In the genomic region with DNA sequence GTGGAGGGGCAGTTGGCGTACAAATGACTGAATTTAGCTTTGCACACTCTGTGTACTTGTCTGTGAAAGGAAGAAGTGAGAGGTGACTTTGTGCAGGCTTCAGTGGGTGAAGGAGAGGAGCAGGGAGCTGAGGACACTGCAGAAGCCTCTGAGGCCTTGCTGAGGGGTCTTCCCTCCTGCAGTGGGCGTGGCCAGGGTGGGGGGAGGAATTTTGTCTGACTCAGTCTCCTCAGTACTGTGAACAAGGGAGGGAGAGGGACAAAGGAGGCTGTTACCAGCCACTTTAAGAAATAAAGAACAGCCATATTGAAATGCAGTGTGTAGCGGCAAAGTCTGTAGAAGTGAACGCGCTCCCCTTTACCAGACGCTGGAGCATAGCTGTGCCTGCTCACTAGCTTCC, we compare ENCODE assay signal across 21 mouse cellular contexts.
DNase-seq lines count a peak whose midpoint lies in the region; ATAC-seq and TF ChIP-seq lines count a peak whose summit lies in the region.
"Had no signal": no experiment of that assay in that cellular context is flagged by ENCODE, and none has a peak within 500 bp of the region (broad histone marks: within the 10 kb centered on the region; RNA-seq: fewer than 3 reads in every experiment).

No protein-coding gene starts in this region.

- WGBS in kidney, embryonic 15.5 days = 95% methylated on average over 6 of the region's 6 CpGs
- 95% methylated on average over 6 of the region's 6 CpGs for WGBS in stomach, embryonic 15.5 days
- WGBS in stomach, postnatal 0 days = 94% methylated on average over 6 of the region's 6 CpGs

- H3K4me1 ChIP-seq in kidney, embryonic 15.5 days = no peaks in the 10 kb centered on the region
- no peaks in the 10 kb centered on the region for H3K4me1 ChIP-seq in stomach, embryonic 15.5 days
- no peaks in the 10 kb centered on the region for H3K4me1 ChIP-seq in stomach, postnatal 0 days (replicated peaks; ENCODE audit: control insufficient read depth, insufficient read depth)
- H3K4me1 ChIP-seq: forebrain, embryonic 13.5 days; heart, embryonic 13.5 days; hindbrain, embryonic 12.5 days had no signal

- no peak for TF ChIP-seq CTCF in stomach, postnatal 0 days (IDR thresholded peaks at IDR 0.05; ENCODE audit: low read depth)

- H3K27me3 ChIP-seq in kidney, embryonic 15.5 days = no peaks in the 10 kb centered on the region
- H3K27me3 ChIP-seq in stomach, embryonic 15.5 days (replicated peaks) = no peaks in the 10 kb centered on the region
- no peaks in the 10 kb centered on the region for H3K27me3 ChIP-seq in stomach, postnatal 0 days (ENCODE audit: control insufficient read depth, insufficient read depth, low read length)
- H3K27me3 ChIP-seq: CH12.LX; forebrain, embryonic 13.5 days; heart, embryonic 13.5 days; hindbrain, embryonic 12.5 days had no signal

- H3K9me3 ChIP-seq in kidney, embryonic 15.5 days (replicated peaks) = no peaks in the 10 kb centered on the region
- no peaks in the 10 kb centered on the region for H3K9me3 ChIP-seq in stomach, embryonic 15.5 days
- H3K9me3 ChIP-seq in stomach, postnatal 0 days (ENCODE audit: control insufficient read depth, low read length) = no peaks in the 10 kb centered on the region
- H3K9me3 ChIP-seq: forebrain, embryonic 13.5 days; heart, embryonic 13.5 days; hindbrain, embryonic 12.5 days had no signal

- no peak overlapping the region for H3K4me3 ChIP-seq in kidney, embryonic 15.5 days (replicated peaks)
- no peak overlapping the region for H3K4me3 ChIP-seq in stomach, embryonic 15.5 days (replicated peaks)
- H3K4me3 ChIP-seq in stomach, postnatal 0 days (ENCODE audit: low read depth, low read length) = no peak overlapping the region
- H3K4me3 ChIP-seq: forebrain, embryonic 13.5 days; heart, adult 2 months; heart, embryonic 13.5 days; hindbrain, embryonic 12.5 days had no signal

- peak; percentile 30; the same call in 1 of the 2 replicates for ATAC-seq in kidney, embryonic 15.5 days (replicated peaks; ENCODE audit: low FRiP score)
- ATAC-seq in stomach, embryonic 15.5 days (ENCODE audit: insufficient read depth, low FRiP score, low read depth) = 0 out of 2 replicates have a peak, but pooled peaks have one; percentile 12
- no peak for ATAC-seq in stomach, postnatal 0 days (ENCODE audit: low FRiP score, low TSS enrichment)
- ATAC-seq: forebrain, embryonic 13.5 days; forebrain, postnatal 0 days; hindbrain, embryonic 16.5 days; inflammation-experienced regulatory T-cells, adult 6 months had no signal

- no peak overlapping the region for H3K9ac ChIP-seq in kidney, embryonic 15.5 days
- no peak overlapping the region for H3K9ac ChIP-seq in stomach, embryonic 15.5 days
- H3K9ac ChIP-seq in stomach, postnatal 0 days (ENCODE audit: low read length) = no peak overlapping the region
- H3K9ac ChIP-seq: forebrain, embryonic 13.5 days; forebrain, postnatal 0 days; heart, embryonic 13.5 days; hindbrain, embryonic 12.5 days had no signal

- DNase-seq in kidney, adult 18-20 months = no peak
- DNase-seq in stomach, postnatal 0 days (ENCODE audit: low spot score) = no peak
- peak; percentile 66 for DNase-seq in ZHBTc4 (ENCODE audit: low read depth, low spot score)
- DNase-seq in left cerebral cortex, adult 18-20 months (ENCODE audit: low spot score in 2 of 2) = no peak
- no peak for DNase-seq in layer of hippocampus, adult 8-10 months (ENCODE audit: low spot score in 2 of 2)
- DNase-seq: adrenal gland, adult 2 months; adrenal gland, postnatal 25 days; cerebellum, adult 18-20 months; cerebellum, adult 9-11 months; forebrain, postnatal 0 days; gastrocnemius, postnatal 14 days; heart, adult 2 months; heart, postnatal 36 days had no signal

- no peak for TF ChIP-seq EP300 in stomach, postnatal 0 days (optimal IDR thresholded peaks at IDR 0.05)

- no peak overlapping the region for H3K27ac ChIP-seq in kidney, embryonic 15.5 days
- no peak overlapping the region for H3K27ac ChIP-seq in stomach, embryonic 15.5 days
- H3K27ac ChIP-seq in stomach, postnatal 0 days (replicated peaks) = no peak overlapping the region
- H3K27ac ChIP-seq: forebrain, embryonic 13.5 days; heart, adult 2 months; hindbrain, embryonic 12.5 days had no signal

- H3K4me2 ChIP-seq in kidney, embryonic 15.5 days = no peak overlapping the region
- no peak overlapping the region for H3K4me2 ChIP-seq in stomach, embryonic 15.5 days
- no peak overlapping the region for H3K4me2 ChIP-seq in stomach, postnatal 0 days (replicated peaks; ENCODE audit: low read depth)
- H3K4me2 ChIP-seq: forebrain, embryonic 13.5 days; heart, embryonic 13.5 days; hindbrain, embryonic 12.5 days had no signal

- peaks cover 99% of the 10 kb centered on the region for H3K36me3 ChIP-seq in kidney, embryonic 15.5 days
- peaks cover 85% of the 10 kb centered on the region for H3K36me3 ChIP-seq in stomach, embryonic 15.5 days
- peaks cover 64% of the 10 kb centered on the region for H3K36me3 ChIP-seq in stomach, postnatal 0 days (ENCODE audit: control insufficient read depth, insufficient read depth, low read length)
